Mouse (Mus musculus) testis, adult 2 months (tissue): ENCODE measurements around the gene 4933416C03Rik.

Experiments used
- CTCF ChIP-seq: fragments of 200-500 bp; IDR thresholded peaks from 2 replicates; pipeline ENCODE4 v1.5.1; 2012; ENCODE audit warnings: low read depth, mild to moderate bottlenecking, inconsistent platforms, low read length, moderate library complexity; ENCODE audit not compliant: control insufficient read depth, insufficient read depth, insufficient replicate concordance
- POLR2A ChIP-seq: fragments of 200-500 bp; IDR thresholded peaks from 2 replicates; pipeline ENCODE4 v1.6.1; 2012; ENCODE audit warnings: low read depth, mild to moderate bottlenecking, inconsistent platforms, low read length, moderate library complexity; ENCODE audit not compliant: control insufficient read depth

DNA sequence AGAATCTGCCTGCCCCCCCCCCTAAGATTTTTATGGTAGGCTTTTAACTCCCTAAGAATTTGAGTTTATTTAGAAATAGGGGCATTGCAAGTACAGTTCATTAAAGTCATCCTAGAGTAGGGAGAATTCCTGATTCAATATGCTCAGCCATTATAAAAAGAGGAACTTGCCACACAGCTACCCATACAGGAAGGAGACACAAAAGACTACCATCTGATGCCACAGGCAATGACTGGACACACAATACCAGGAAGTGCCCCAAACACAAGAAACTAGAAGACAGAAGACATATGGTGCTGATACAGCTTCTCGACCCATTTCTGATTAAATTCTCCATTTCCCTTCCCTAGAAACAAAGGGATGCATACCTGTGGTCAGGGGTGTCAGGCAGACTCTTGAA lies 43.0 kb upstream of the 4933416C03Rik start:
- no peak for TF ChIP-seq CTCF
- no peak for TF ChIP-seq POLR2A
